Mouse (Mus musculus) liver, adult 2 months (tissue): ENCODE results near the gene Eapp.

Experiments used
- CTCF ChIP-seq: fragments of 200-500 bp; IDR thresholded peaks from 2 replicates; pipeline ENCODE4 v1.5.1; 2011; ENCODE audit warnings: low read depth, low read length, control low read depth
- POLR2A ChIP-seq: fragments of 200-500 bp; IDR thresholded peaks from 2 replicates; pipeline ENCODE4 v1.6.1; 2011; ENCODE audit warnings: low read length, control low read depth; ENCODE audit not compliant: insufficient read depth; ENCODE audit errors: extremely low read depth

DNA sequence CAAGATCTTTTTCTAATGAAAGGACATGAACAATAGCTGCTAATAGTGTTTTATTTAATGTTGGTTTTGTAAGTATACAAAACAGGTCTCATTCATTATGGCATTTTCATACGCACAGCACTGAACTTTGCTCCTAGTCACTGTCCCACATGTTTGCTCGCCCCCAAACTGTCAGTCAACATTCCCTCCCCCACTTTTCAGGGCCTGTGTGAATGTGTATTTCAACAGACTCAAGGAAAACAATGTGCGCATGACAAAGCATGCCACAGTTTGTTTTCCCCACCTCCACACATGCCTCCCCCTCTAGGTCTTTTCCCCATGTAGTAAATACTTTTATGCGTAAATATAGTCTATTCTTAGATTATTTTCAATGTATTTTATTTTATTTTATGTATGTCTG, 24.4 kb downstream of the Eapp start:
- TF ChIP-seq CTCF = no peak
- TF ChIP-seq POLR2A = no peak
